Mouse (Mus musculus): Measurements from ENCODE around the gene 5031439G07Rik.

DNA sequence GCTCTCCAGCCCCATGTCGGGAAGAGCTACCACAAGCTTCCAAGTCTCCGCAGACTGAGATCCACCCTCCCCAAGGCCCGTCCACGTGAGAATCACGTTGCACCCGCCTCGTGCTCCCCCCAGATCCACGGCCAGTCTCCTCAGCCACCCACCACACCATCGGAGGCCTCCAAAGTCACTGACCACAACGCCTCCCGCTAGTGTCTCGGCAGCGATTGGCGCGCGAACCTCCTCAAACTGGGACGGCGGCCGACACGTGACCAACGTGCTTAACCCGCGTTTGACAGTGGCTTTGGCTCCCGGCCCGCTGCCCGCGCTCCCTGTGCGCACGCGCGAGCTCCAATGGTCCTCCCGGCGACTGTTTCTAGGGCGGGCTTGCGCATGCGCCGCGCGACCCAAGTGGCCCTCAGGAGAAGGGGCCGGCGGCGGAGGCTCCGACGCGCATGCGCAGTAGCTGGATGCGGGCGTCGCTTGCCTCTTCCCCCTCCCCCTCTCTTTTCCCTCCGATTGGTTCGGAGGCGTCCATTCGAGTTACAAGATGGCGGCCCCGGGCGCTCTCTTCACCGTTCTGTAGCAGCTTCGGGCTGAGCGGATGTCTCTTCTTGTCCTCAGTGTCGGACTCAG lies 65.4 kb downstream of the 5031439G07Rik start, which contains the start of gene Nup50:
- TF ChIP-seq CTCF (IDR thresholded peaks at IDR 0.05; ENCODE audit: low read depth) (no peak), EP300 (IDR thresholded peaks at IDR 0.05; ENCODE audit: low read depth) (no peak)

All from liver, postnatal 0 days (tissue).